Mouse (Mus musculus): ENCODE results near the gene Banp. TPM values are rescaled to one million over a fixed set of nuclear protein-coding genes. Genes with fewer than 3 reads are reported as not detected.

The Banp gene
- polyA plus RNA-seq, 1 experiment from 2014 or later = 45.2 TPM

GRCm38 (mm10) chr8:121908378-121909147, 41.0 kb upstream of the Banp start:
- ChIA-PET POLR2A (interaction anchor here (0.5 to 2.6 kb wide), 10 partner anchors 10 to 58 kb away, joined by 3 to 15 read pairs (median 4); no protein-coding TSS in a partner anchor), CTCF (interaction anchor here (0.6 to 7.3 kb wide), 14 partner anchors 10 to 79 kb away, joined by 3 to 111 read pairs (median 4); partner anchors contain the start of gene Klhdc4)
- no peaks in the 10 kb centered on the region for H3K27me3 ChIP-seq
- ATAC-seq (no peak), DNase-seq (ENCODE audit: low read depth, low spot score) (no peak)
- TF ChIP-seq CTCF (IDR thresholded peaks at IDR 0.05) = no peak
- in situ Hi-C loops (cut with MboI; ENCODE audit: low pct_unique_long_range_greater_than_20kb) = loop anchor here (5.0 kb wide), 1 partner anchor 56 kb away; no protein-coding TSS in a partner anchor

GRCm38 (mm10) chr8:121909148-121909541, 40.4 kb upstream of the Banp start:
- ChIA-PET POLR2A (interaction anchor here (0.5 to 1.5 kb wide), 5 partner anchors 15 to 58 kb away, joined by 3 to 10 read pairs (median 3); no protein-coding TSS in a partner anchor), CTCF (interaction anchor here (0.8 to 7.3 kb wide), 20 partner anchors 10 to 80 kb away, joined by 3 to 111 read pairs (median 4); partner anchors contain the start of gene Klhdc4)
- no peaks in the 10 kb centered on the region for H3K27me3 ChIP-seq
- in situ Hi-C loops (cut with MboI; ENCODE audit: low pct_unique_long_range_greater_than_20kb) = loop anchor here (5.0 kb wide), 1 partner anchor 57 kb away; no protein-coding TSS in a partner anchor
- DNase-seq (ENCODE audit: low read depth, low spot score) (no peak), ATAC-seq (no peak)
- TF ChIP-seq CTCF (IDR thresholded peaks at IDR 0.05) = no peak

- POLR2A ChIA-PET = interaction anchor here (0.5 to 1.5 kb wide), 5 partner anchors 14 to 59 kb away, joined by 3 to 10 read pairs (median 4); no protein-coding TSS in a partner anchor
- no peak for ATAC-seq
Observed at GRCm38 (mm10) chr8:121909663-121910062, 39.9 kb upstream of the Banp start.

GRCm38 (mm10) chr8:121911400-121911799, 38.1 kb upstream of the Banp start:
- H3K27me3 ChIP-seq = no peaks in the 10 kb centered on the region
- TF ChIP-seq CTCF (IDR thresholded peaks at IDR 0.05) = no peak
- CTCF ChIA-PET = interaction anchor here (1.0 to 7.3 kb wide), 4 partner anchors 19 to 59 kb away, joined by 3 to 111 read pairs (median 5); no protein-coding TSS in a partner anchor
- DNase-seq (ENCODE audit: low read depth, low spot score) = no peak
- POLR2A ChIA-PET = interaction anchor here (0.9 kb wide), 1 partner anchor 60 kb away, joined by 3 read pairs; no protein-coding TSS in a partner anchor
- in situ Hi-C loops (cut with MboI; ENCODE audit: low pct_unique_long_range_greater_than_20kb) = no loop called here
- no peak for ATAC-seq

More at GRCm38 (mm10) chr8:121909663-121910062, 39.9 kb upstream of the Banp start:
- no peaks in the 10 kb centered on the region for H3K27me3 ChIP-seq
- no peak for DNase-seq (ENCODE audit: low read depth, low spot score)
- no peak for TF ChIP-seq CTCF (IDR thresholded peaks at IDR 0.05)
- CTCF ChIA-PET = interaction anchor here (0.8 to 7.3 kb wide), 20 partner anchors 10 to 80 kb away, joined by 3 to 111 read pairs (median 4); partner anchors contain the start of gene Klhdc4
- in situ Hi-C loops (cut with MboI; ENCODE audit: low pct_unique_long_range_greater_than_20kb) = loop anchor here (5.0 kb wide), 1 partner anchor 57 kb away; no protein-coding TSS in a partner anchor

GRCm38 (mm10) chr8:121911987-121912386, 37.6 kb upstream of the Banp start:
- in situ Hi-C loops (cut with MboI; ENCODE audit: low pct_unique_long_range_greater_than_20kb) = no loop called here

GRCm38 (mm10) chr8:121912831-121913230, 36.7 kb upstream of the Banp start:
- no peak for DNase-seq (ENCODE audit: low read depth, low spot score)
- no peak for TF ChIP-seq CTCF (IDR thresholded peaks at IDR 0.05)
- no peak for ATAC-seq
- in situ Hi-C loops (cut with MboI; ENCODE audit: low pct_unique_long_range_greater_than_20kb) = no loop called here
- ChIA-PET POLR2A (no interaction called here), CTCF (interaction anchor here (1.2 to 7.3 kb wide), 2 partner anchors 22 to 60 kb away, joined by 4 to 111 read pairs; no protein-coding TSS in a partner anchor)
- no peaks in the 10 kb centered on the region for H3K27me3 ChIP-seq

More at GRCm38 (mm10) chr8:121911987-121912386, 37.6 kb upstream of the Banp start:
- ChIA-PET POLR2A (interaction anchor here (0.9 kb wide), 1 partner anchor 61 kb away, joined by 3 read pairs; no protein-coding TSS in a partner anchor), CTCF (interaction anchor here (1.0 to 7.3 kb wide), 3 partner anchors 19 to 60 kb away, joined by 3 to 111 read pairs (median 4); no protein-coding TSS in a partner anchor)
- no peak for TF ChIP-seq CTCF (IDR thresholded peaks at IDR 0.05)
- DNase-seq (ENCODE audit: low read depth, low spot score) (no peak), ATAC-seq (no peak)
- H3K27me3 ChIP-seq = no peaks in the 10 kb centered on the region

GRCm38 (mm10) chr8:121913378-121913777, 36.2 kb upstream of the Banp start:
- ChIA-PET POLR2A (no interaction called here), CTCF (interaction anchor here (1.2 to 7.3 kb wide), 2 partner anchors 22 to 61 kb away, joined by 4 to 111 read pairs; no protein-coding TSS in a partner anchor)
- no peak for DNase-seq (ENCODE audit: low read depth, low spot score)
- TF ChIP-seq CTCF (IDR thresholded peaks at IDR 0.05) = no peak
- in situ Hi-C loops (cut with MboI; ENCODE audit: low pct_unique_long_range_greater_than_20kb) = no loop called here
- no peaks in the 10 kb centered on the region for H3K27me3 ChIP-seq
- ATAC-seq = no peak

GRCm38 (mm10) chr8:121919158-121919557, 30.4 kb upstream of the Banp start:
- POLR2A ChIA-PET = interaction anchor here (1.0 kb wide), 1 partner anchor 11 kb away, joined by 5 read pairs; no protein-coding TSS in a partner anchor
- no peaks in the 10 kb centered on the region for H3K27me3 ChIP-seq
- no peak for TF ChIP-seq CTCF (IDR thresholded peaks at IDR 0.05)
- DNase-seq (ENCODE audit: low read depth, low spot score) (no peak), ATAC-seq (no peak)
- CTCF ChIA-PET = interaction anchor here (1.2 to 2.3 kb wide), 2 partner anchors 10 to 62 kb away, joined by 3 to 12 read pairs; no protein-coding TSS in a partner anchor
- in situ Hi-C loops (cut with MboI; ENCODE audit: low pct_unique_long_range_greater_than_20kb) = no loop called here

- no peak for TF ChIP-seq CTCF (IDR thresholded peaks at IDR 0.05)
- no peaks in the 10 kb centered on the region for H3K27me3 ChIP-seq
- POLR2A ChIA-PET = no interaction called here
- CTCF ChIA-PET = interaction anchor here (1.2 to 2.3 kb wide), 2 partner anchors 10 to 62 kb away, joined by 3 to 12 read pairs; no protein-coding TSS in a partner anchor
- DNase-seq (ENCODE audit: low read depth, low spot score) = no peak
- ATAC-seq = peak; percentile 65
- in situ Hi-C loops (cut with MboI; ENCODE audit: low pct_unique_long_range_greater_than_20kb) = no loop called here
Observed at GRCm38 (mm10) chr8:121919731-121920130, 29.8 kb upstream of the Banp start.

- ChIA-PET POLR2A (no interaction called here), CTCF (interaction anchor here (1.0 to 3.0 kb wide), 3 partner anchors 12 to 71 kb away, joined by 3 to 19 read pairs (median 5); no protein-coding TSS in a partner anchor)
- ATAC-seq = no peak
- no peak for DNase-seq (ENCODE audit: low read depth, low spot score)
- no peaks in the 10 kb centered on the region for H3K27me3 ChIP-seq
- in situ Hi-C loops (cut with MboI; ENCODE audit: low pct_unique_long_range_greater_than_20kb) = no loop called here
- TF ChIP-seq CTCF (IDR thresholded peaks at IDR 0.05) = no peak
Observed at GRCm38 (mm10) chr8:121921582-121921981, 28.0 kb upstream of the Banp start.
